Mouse (Mus musculus): ENCODE results near the gene Plaur.

GRCm38 (mm10) chr7:24445266-24445926 is 16.9 kb upstream of the Plaur start:
- TF ChIP-seq CTCF (IDR thresholded peaks at IDR 0.05; ENCODE audit: control insufficient read depth, insufficient read depth, low read length) (no peak), POLR2A (IDR thresholded peaks at IDR 0.05; ENCODE audit: borderline replicate concordance, control insufficient read depth, low read depth, low read length) (no peak)

Data from bone marrow, adult 2 months (tissue).